13 mouse cellular contexts compared by ENCODE assay signal in genomic region chr12:81719715-81720114, GRCm38 (mm10).
DNase-seq lines count a peak whose midpoint lies in the region; ATAC-seq and TF ChIP-seq lines count a peak whose summit lies in the region.
"Had no signal": no experiment of that assay in that cellular context is flagged by ENCODE, and none has a peak within 500 bp of the region (broad histone marks: within the 10 kb centered on the region; RNA-seq: fewer than 3 reads in every experiment).

No protein-coding gene starts in this region.

- TF ChIP-seq POLR2A in spleen, adult 2 months (IDR thresholded peaks at IDR 0.05; ENCODE audit: low read depth, low read length), result no peak

- H3K36me3 ChIP-seq in lung, postnatal 0 days (ENCODE audit: insufficient read depth, low read length), result no peaks in the 10 kb centered on the region
- peaks cover 1% of the 10 kb centered on the region; the same call in 1 of the 2 replicates for H3K36me3 ChIP-seq in spleen, adult 2 months (ENCODE audit: control insufficient read depth, insufficient read depth, low read length)
- H3K36me3 ChIP-seq: G1E; heart, embryonic 13.5 days; limb, embryonic 12.5 days had no signal

- no peak overlapping the region for H3K9ac ChIP-seq in lung, postnatal 0 days (replicated peaks; ENCODE audit: low read depth)
- H3K9ac ChIP-seq: heart, embryonic 13.5 days; hindbrain, embryonic 14.5 days; limb, embryonic 12.5 days had no signal

- peak; percentile 41; the same call in 1 of the 2 replicates for ATAC-seq in lung, postnatal 0 days

- no peak for TF ChIP-seq EP300 in lung, postnatal 0 days (IDR thresholded peaks at IDR 0.05)

- no peaks in the 10 kb centered on the region for H3K9me3 ChIP-seq in lung, postnatal 0 days (ENCODE audit: low read length)
- H3K9me3 ChIP-seq: G1E; heart, embryonic 13.5 days; limb, embryonic 12.5 days had no signal

- peak; percentile 22 for DNase-seq in lung, postnatal 0 days (ENCODE audit: low spot score)
- DNase-seq in lung, adult 18-20 months, result no peak
- peak; percentile 20 for DNase-seq in brain, adult 2 months (ENCODE audit: low read depth, low spot score)
- peak; percentile 55 for DNase-seq in lung, postnatal 36 days
- peak; percentile 65 to 67 for DNase-seq in spleen, adult 2 months (ENCODE audit: low read depth in 1 of 2, low spot score in 2 of 2)
- DNase-seq in thymus, postnatal 14 days, result no peak
- no peak for DNase-seq in thymus, postnatal 25 days
- DNase-seq: layer of hippocampus, postnatal 36 days had no signal

- H3K4me3 ChIP-seq in lung, postnatal 0 days (ENCODE audit: low read depth, low read length), result no peak overlapping the region
- no peak overlapping the region; the same call in 1 of the 2 replicates for H3K4me3 ChIP-seq in spleen, adult 2 months (ENCODE audit: extremely low read depth, insufficient read depth, insufficient read length)
- H3K4me3 ChIP-seq: heart, embryonic 13.5 days; limb, embryonic 12.5 days had no signal

- no peaks in the 10 kb centered on the region for H3K4me1 ChIP-seq in lung, postnatal 0 days (ENCODE audit: insufficient read depth, low read depth, low read length)
- peaks cover 13% of the 10 kb centered on the region; the same call in 1 of the 2 replicates for H3K4me1 ChIP-seq in spleen, adult 2 months (ENCODE audit: control insufficient read depth, insufficient read depth, insufficient read length)
- H3K4me1 ChIP-seq: heart, embryonic 13.5 days; limb, embryonic 12.5 days had no signal

- no peaks in the 10 kb centered on the region for H3K27me3 ChIP-seq in lung, postnatal 0 days (replicated peaks; ENCODE audit: insufficient read depth, low read length)
- H3K27me3 ChIP-seq in spleen, adult 2 months (ENCODE audit: control insufficient read depth, insufficient read depth, low read length), result no peaks in the 10 kb centered on the region
- H3K27me3 ChIP-seq: limb, embryonic 12.5 days had no signal

- 78% methylated on average over 8 of the region's 8 CpGs for WGBS in lung, postnatal 0 days
- 16% methylated on average over 8 of the region's 8 CpGs for WGBS in spleen, adult 2 months

- H3K27ac ChIP-seq in lung, postnatal 0 days (ENCODE audit: low read length), result no peak overlapping the region
- peak overlapping the region; percentile 57 for H3K27ac ChIP-seq in spleen, adult 2 months (ENCODE audit: insufficient read depth, low read length)
- H3K27ac ChIP-seq: heart, embryonic 13.5 days; hindbrain, embryonic 14.5 days; kidney, postnatal 0 days; limb, embryonic 12.5 days had no signal

- no peak overlapping the region for H3K4me2 ChIP-seq in lung, postnatal 0 days (replicated peaks; ENCODE audit: low read depth, low read length)
- H3K4me2 ChIP-seq: heart, embryonic 13.5 days; hindbrain, embryonic 14.5 days; limb, embryonic 12.5 days had no signal

- no peak for TF ChIP-seq CTCF in lung, postnatal 0 days (IDR thresholded peaks at IDR 0.05)
- TF ChIP-seq CTCF in spleen, adult 2 months (IDR thresholded peaks at IDR 0.05; ENCODE audit: extremely low read depth, insufficient read depth, insufficient read length, insufficient replicate concordance), result no peak

Comparison
In these comparisons a context has a peak if more than half of its experiments do, and no peak if none do; other contexts are left out.
1. DNase-seq: peak in lung, postnatal 0 days (single experiment), brain, adult 2 months (single experiment), lung, postnatal 36 days (single experiment) and spleen, adult 2 months (2 of 2); none in lung, adult 18-20 months (0 of 2), thymus, postnatal 14 days (single experiment) and thymus, postnatal 25 days (single experiment).